Mouse (Mus musculus) midbrain, postnatal 0 days (tissue): Measurements from ENCODE around the gene Pcnx3. TPM values are rescaled to one million over a fixed set of nuclear protein-coding genes. Genes with fewer than 3 reads are reported as not detected.
"Not testable (repeated sequence)": the region's sequence is repeated elsewhere in the genome, so short reads cannot be mapped to it uniquely, and the experiment has no call there.

Source experiments
- ATAC-seq: fragments of 200-750 bp; cut with Nextera tagmentation; 2 replicates; pipeline ENCODE4 v1.8.0; 2017; ENCODE audit warnings: moderate number of reproducible peaks, mild to moderate bottlenecking, moderate TSS enrichment, moderate library complexity; ENCODE audit not compliant: low FRiP score
- DNase-seq: peaks from one replicate; pipeline ENCODE4 v3.0.0-alpha.2; 2015; ENCODE audit warnings: low spot score
- H3K27ac ChIP-seq: fragments of 300-500 bp; sonication (generic); 2 replicates; pipeline ENCODE4 v1.5.1; 2014; ENCODE audit warnings: low read depth, mild to moderate bottlenecking, low read length, mixed read lengths
- H3K27me3 ChIP-seq: fragments of 300-500 bp; sonication (generic); 2 replicates; pipeline ENCODE4 v1.6.1; 2014; ENCODE audit warnings: low read length, control low read depth, mixed read lengths; ENCODE audit not compliant: insufficient read depth
- H3K36me3 ChIP-seq: fragments of 300-500 bp; sonication (generic); 2 replicates; pipeline ENCODE4 v1.6.1; 2014; ENCODE audit warnings: low read length, control low read depth, mixed read lengths; ENCODE audit not compliant: insufficient read depth
- H3K4me1 ChIP-seq: fragments of 300-500 bp; sonication (generic); 2 replicates; pipeline ENCODE4 v1.6.1; 2014; ENCODE audit warnings: mild to moderate bottlenecking, control low read depth, antibody characterized with exemption, low read length, mixed read lengths; ENCODE audit not compliant: insufficient read depth
- H3K4me2 ChIP-seq: fragments of 300-500 bp; sonication (generic); 2 replicates; pipeline ENCODE4 v1.6.1; 2014; ENCODE audit warnings: low read depth, mild to moderate bottlenecking, low read length, mixed read lengths; ENCODE audit not compliant: poor library complexity, severe bottlenecking
- H3K4me3 ChIP-seq: fragments of 300-500 bp; sonication (generic); 2 replicates; pipeline ENCODE4 v1.5.1; 2014; ENCODE audit warnings: low read depth, mild to moderate bottlenecking, low read length, moderate library complexity
- H3K9ac ChIP-seq: fragments of 300-500 bp; sonication (generic); replicated peaks from 2 replicates; pipeline ENCODE4 v1.6.1; 2014; ENCODE audit warnings: mild to moderate bottlenecking, low read length, moderate library complexity, mixed read lengths; ENCODE audit not compliant: poor library complexity, severe bottlenecking
- H3K9me3 ChIP-seq: fragments of 300-500 bp; sonication (generic); 2 replicates; pipeline ENCODE4 v1.6.1; 2016; ENCODE audit warnings: low read length, control low read depth
- CTCF ChIP-seq: IDR thresholded peaks from 2 replicates; pipeline ENCODE4 v1.5.1; 2016; ENCODE audit warnings: antibody characterized with exemption, mild to moderate bottlenecking
- WGBS: fragments of 180-500 bp; shearing (Covaris S2); extraction: QIAGEN DNeasy Blood & Tissue Kit; methylation state at CpG from one replicate; pipeline ENCODE4 v1.1.7; 2014; 5-methylcytosine and 5-hydroxymethylcytosine counted together
- polyA plus RNA-seq: library from polyadenylated mRNA; unstranded; fragments of >200 nt; fragmentation: Nextera tagmentation; extraction: Ambion mirVana; gene quantifications from 2 replicates; pipeline ENCODE4 v1.2.1, GENCODE M21; 2015
- total RNA-seq: library from RNA; depleted of rRNA; stranded (reverse); fragments of >200 nt; gene quantifications from 2 replicates; pipeline ENCODE4 v1.2.3, GENCODE M21; 2014

Pcnx3 gene
- total and polyA plus RNA-seq, 2 experiments from 2014 or later = 19.1 to 103 TPM

DNA sequence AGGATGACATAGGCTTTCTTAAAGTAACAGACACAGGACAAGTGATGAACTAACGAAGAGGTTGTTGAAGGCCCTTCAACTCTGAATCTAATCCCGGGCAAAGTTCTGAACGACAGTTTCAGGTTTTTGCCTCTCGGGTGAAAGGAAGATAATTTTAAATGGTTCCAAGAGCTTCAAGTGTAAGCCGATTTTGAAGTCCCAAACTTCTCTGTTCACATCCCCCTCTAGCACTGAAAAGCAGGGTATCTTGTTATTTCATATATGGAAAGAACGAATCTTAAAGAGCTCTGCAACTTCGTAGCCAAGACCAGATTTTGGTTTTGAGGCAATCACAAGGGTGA lies 350 bp upstream of the Pcnx3 start:
- peaks cover 35% of the 10 kb centered on the region for H3K36me3 ChIP-seq
- H3K4me3 ChIP-seq = peak overlapping the region; percentile 92
- peak overlapping the region; percentile 84 for H3K9ac ChIP-seq
- no peaks in the 10 kb centered on the region for H3K9me3 ChIP-seq
- DNase-seq (no peak), ATAC-seq (no peak)
- H3K27me3 ChIP-seq = no peaks in the 10 kb centered on the region
- H3K4me1 ChIP-seq = peaks cover 16% of the 10 kb centered on the region
- peak overlapping the region; percentile 76 for H3K27ac ChIP-seq
- under 1% methylated on average over 7 of the region's 7 CpGs for WGBS
- TF ChIP-seq CTCF = no peak
- H3K4me2 ChIP-seq = peak overlapping the region; percentile 100

DNA sequence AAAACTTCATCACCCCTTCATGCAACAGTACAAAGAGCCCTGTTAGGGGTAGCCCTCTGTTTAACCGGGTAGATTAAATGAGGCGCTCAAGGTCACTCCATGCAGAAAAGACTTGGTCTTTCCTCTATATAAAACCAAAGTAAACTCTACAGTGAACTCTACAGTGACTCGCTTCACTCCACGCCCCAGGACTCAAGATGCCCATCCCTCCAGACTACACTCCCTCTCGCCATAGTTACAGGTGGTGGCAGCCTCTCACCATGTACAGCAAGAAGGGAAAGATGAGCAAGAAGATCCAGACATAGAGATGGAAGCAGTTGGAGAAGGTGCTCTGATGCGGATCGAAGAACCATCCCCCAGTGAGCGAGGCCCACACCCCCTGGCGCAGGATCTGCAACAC lies 970 bp downstream of the Pcnx3 start:
- 21% methylated on average over 9 of the region's 9 CpGs for WGBS
- DNase-seq (no peak), ATAC-seq (no peak)
- H3K4me3 ChIP-seq = peak overlapping the region; percentile 92
- H3K36me3 ChIP-seq = peaks cover 43% of the 10 kb centered on the region
- peak overlapping the region; percentile 74 for H3K27ac ChIP-seq
- H3K9ac ChIP-seq = peak overlapping the region; percentile 89
- no peaks in the 10 kb centered on the region for H3K27me3 ChIP-seq
- peaks cover 16% of the 10 kb centered on the region for H3K4me1 ChIP-seq
- H3K4me2 ChIP-seq = peak overlapping the region; percentile 100
- TF ChIP-seq CTCF = no peak
- no peaks in the 10 kb centered on the region for H3K9me3 ChIP-seq

DNA sequence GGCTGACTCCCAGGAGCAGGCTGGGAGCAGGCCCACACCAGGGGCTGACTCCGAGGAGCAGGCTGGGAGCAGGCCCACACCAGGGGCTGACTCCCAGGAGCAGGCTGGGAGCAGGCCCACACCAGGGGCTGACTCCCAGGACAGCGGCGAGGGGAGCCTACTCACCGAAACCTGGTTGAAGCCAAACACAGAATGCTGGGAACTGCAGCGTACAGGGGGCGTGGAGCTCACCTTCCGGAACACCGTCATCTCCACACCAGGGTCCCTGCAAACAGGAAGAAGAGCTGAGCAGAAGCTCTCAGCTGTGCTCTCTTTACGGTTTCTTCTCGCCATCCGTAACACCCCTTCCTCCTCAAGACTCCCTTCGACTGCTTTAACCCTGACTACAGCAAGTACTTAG lies 1.8 kb downstream of the Pcnx3 start:
- Histone ChIP-seq H3K4me1 (peaks cover 16% of the 10 kb centered on the region), H3K4me3 (peak overlapping the region; percentile 92; the same call in 1 of the 2 replicates), H3K36me3 (peaks cover 49% of the 10 kb centered on the region), H3K4me2 (peak overlapping the region; percentile 100; the same call in 1 of the 2 replicates)
- H3K9ac ChIP-seq, H3K9me3 ChIP-seq, ATAC-seq, H3K27ac ChIP-seq, DNase-seq, H3K27me3 ChIP-seq: not testable (repeated sequence)
- 98% methylated on average over 12 of the region's 12 CpGs for WGBS

DNA sequence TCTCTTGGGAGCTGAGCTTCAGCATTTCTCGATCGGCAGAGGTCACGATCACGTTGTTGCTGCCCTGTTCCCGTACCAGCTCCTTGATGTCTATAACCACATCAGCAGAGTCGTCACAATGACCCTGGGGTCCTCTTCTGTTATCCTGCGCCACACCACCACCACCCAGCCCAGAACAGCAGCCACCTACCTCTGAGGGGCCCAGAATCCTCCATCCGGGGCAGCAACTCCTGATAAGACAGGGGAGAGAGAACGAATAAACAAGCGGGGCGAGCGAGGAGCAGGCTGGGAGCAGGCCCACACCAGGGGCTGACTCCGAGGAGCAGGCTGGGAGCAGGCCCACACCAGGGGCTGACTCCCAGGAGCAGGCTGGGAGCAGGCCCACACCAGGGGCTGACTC lies 2.3 kb downstream of the Pcnx3 start:
- no peak overlapping the region for H3K27ac ChIP-seq
- 94% methylated on average over 13 of the region's 13 CpGs for WGBS
- H3K4me3 ChIP-seq = no peak overlapping the region
- ATAC-seq (no peak), DNase-seq (no peak)
- H3K4me2 ChIP-seq = no peak overlapping the region
- peaks cover 53% of the 10 kb centered on the region for H3K36me3 ChIP-seq
- TF ChIP-seq CTCF = no peak
- no peaks in the 10 kb centered on the region for H3K27me3 ChIP-seq
- H3K9ac ChIP-seq = no peak overlapping the region
- no peaks in the 10 kb centered on the region for H3K9me3 ChIP-seq
- H3K4me1 ChIP-seq = peaks cover 16% of the 10 kb centered on the region

- 94% methylated on average over 11 of the region's 11 CpGs for WGBS
- Histone ChIP-seq H3K36me3 (peaks cover 59% of the 10 kb centered on the region), H3K4me2 (no peak overlapping the region)
Measured at GRCm38 (mm10) chr19:5685861-5686260, 2.8 kb downstream of the Pcnx3 start.

GRCm38 (mm10) chr19:5685431-5685830 lies 3.3 kb downstream of the Pcnx3 start:
- DNase-seq (no peak), ATAC-seq (no peak)
- no peaks in the 10 kb centered on the region for H3K9me3 ChIP-seq
- no peak overlapping the region for H3K9ac ChIP-seq
- no peak for TF ChIP-seq CTCF
- H3K4me1 ChIP-seq = peaks cover 11% of the 10 kb centered on the region
- H3K4me3 ChIP-seq = no peak overlapping the region
- H3K4me2 ChIP-seq = no peak overlapping the region
- 92% methylated on average over 19 of the region's 19 CpGs for WGBS
- peaks cover 63% of the 10 kb centered on the region for H3K36me3 ChIP-seq
- no peaks in the 10 kb centered on the region for H3K27me3 ChIP-seq
- H3K27ac ChIP-seq = no peak overlapping the region

More at GRCm38 (mm10) chr19:5685861-5686260, 2.8 kb downstream of the Pcnx3 start:
- H3K4me1 ChIP-seq = peaks cover 15% of the 10 kb centered on the region
- ATAC-seq = no peak
- DNase-seq = no peak
- no peak overlapping the region for H3K4me3 ChIP-seq
- H3K9ac ChIP-seq = no peak overlapping the region
- no peak for TF ChIP-seq CTCF
- H3K27me3 ChIP-seq = no peaks in the 10 kb centered on the region
- H3K27ac ChIP-seq = no peak overlapping the region
- H3K9me3 ChIP-seq = no peaks in the 10 kb centered on the region
